Mouse (Mus musculus): ENCODE data around the gene Ralgps2.

DNA sequence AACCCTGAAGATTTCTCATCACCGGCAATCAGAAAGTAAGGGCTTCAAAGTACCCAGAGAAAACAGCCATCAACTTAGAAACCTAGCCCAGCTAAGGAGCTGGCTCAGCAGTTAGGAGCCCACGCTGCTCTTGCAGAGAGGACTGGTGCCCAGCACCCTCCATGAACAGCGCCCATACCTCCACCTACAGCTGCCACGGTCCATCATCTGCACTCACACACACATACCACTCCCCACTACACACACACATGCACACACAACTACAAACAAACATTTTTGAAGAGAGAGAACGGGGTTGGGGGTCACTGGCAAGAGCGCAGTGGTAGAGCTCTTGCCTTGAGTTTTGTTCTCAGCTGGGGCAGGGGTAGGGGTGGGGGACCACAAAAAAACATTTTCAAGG, 26.2 kb downstream of the Ralgps2 start:
- no peak for TF ChIP-seq CTCF (IDR thresholded peaks at IDR 0.05; ENCODE audit: low read depth, low read length)
- no peak for TF ChIP-seq GATA1 (IDR thresholded peaks at IDR 0.05; ENCODE audit: borderline replicate concordance, low read length)
